Mouse (Mus musculus): Measurements from ENCODE around the gene Col10a1.
"Not testable (repeated sequence)": the region's sequence is repeated elsewhere in the genome, so short reads cannot be mapped to it uniquely, and the experiment has no call there.

- TF ChIP-seq CTCF, EP300 (IDR thresholded peaks at IDR 0.05; ENCODE audit: low read depth): not testable (repeated sequence)
Observed at GRCm38 (mm10) chr10:34434191-34434590, 44.4 kb downstream of the Col10a1 start.

All from liver, embryonic 14.5 days (tissue).